Mouse (Mus musculus): ENCODE results near the gene Cldn10.

Gene Cldn10

DNA sequence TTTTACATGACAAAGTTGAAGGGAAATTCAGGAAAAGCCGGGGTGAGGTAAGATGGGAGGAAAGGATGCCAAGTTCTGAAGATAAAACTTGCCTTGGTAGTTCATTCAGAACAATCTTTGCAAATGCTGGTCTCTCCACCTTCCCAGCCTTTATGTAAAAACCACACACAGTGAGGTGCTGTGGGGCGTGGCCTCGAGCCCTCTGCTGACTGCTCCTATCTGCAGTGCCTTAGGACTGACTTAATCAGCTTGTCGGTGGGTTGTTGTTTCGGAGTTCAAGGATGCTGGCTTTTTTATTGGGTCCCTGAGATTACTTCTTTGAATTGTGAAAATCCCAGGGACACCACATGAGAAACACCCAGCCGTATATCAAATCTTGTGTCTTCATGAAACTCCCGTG is 74.5 kb downstream of the Cldn10 start:
- no peak for DNase-seq (ENCODE audit: low read depth, low spot score)

- DNase-seq (ENCODE audit: low read depth, low spot score) = no peak
Measured at GRCm38 (mm10) chr14:118864905-118865304, 77.2 kb downstream of the Cldn10 start.

GRCm38 (mm10) chr14:118866014-118866811 is 78.5 kb downstream of the Cldn10 start:
- DNase-seq (ENCODE audit: low read depth, low spot score) = no peak

DNA sequence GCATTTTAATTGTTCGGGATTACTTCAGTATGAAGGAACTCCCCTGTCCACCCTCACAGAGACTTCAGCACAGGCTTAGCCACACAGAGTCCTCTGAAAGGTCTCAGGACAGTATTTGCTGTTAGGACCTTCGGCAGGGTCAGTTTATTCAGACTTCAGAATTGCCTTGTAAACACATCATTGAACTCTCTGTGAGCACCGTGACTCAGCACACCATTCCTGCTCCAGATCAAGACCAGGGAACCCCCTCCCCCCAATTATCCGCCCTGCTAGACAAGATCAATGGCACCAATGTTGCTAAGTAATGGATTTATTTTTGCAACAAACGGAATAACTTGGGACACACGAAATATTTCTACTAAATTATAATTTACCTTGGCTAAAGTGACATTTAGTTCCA is 79.7 kb downstream of the Cldn10 start:
- DNase-seq (ENCODE audit: low read depth, low spot score) = no peak

- no peak for DNase-seq (ENCODE audit: low read depth, low spot score)
Measured at GRCm38 (mm10) chr14:118868102-118868724, 80.5 kb downstream of the Cldn10 start.

DNA sequence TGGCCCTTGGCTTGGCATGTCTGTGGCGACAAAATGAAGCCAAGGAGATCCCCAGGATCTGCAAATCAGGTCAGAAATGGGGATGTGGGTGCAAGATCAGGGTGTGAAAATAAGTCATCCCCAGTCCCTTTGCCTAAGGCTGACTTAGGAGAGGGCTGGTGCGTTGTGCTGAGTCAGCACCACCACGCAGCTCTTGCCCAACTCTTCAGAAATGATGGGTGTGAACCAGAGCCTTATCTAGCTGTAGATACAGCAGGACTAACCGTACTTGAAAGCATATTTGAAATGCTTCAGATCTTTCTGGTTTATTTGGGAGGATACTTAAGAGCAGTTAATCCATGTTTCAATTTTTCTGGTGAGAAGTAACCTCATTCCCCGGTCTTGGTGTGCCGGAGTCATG is 82.0 kb downstream of the Cldn10 start:
- no peak for DNase-seq (ENCODE audit: low read depth, low spot score)

GRCm38 (mm10) chr14:118874126-118874525 is 86.4 kb downstream of the Cldn10 start:
- no peak for DNase-seq (ENCODE audit: low read depth, low spot score)

GRCm38 (mm10) chr14:118874786-118875415 is 87.2 kb downstream of the Cldn10 start:
- no peak for DNase-seq (ENCODE audit: low read depth, low spot score)

GRCm38 (mm10) chr14:118878346-118878910 is 90.7 kb downstream of the Cldn10 start:
- no peak for DNase-seq (ENCODE audit: low read depth, low spot score)

DNA sequence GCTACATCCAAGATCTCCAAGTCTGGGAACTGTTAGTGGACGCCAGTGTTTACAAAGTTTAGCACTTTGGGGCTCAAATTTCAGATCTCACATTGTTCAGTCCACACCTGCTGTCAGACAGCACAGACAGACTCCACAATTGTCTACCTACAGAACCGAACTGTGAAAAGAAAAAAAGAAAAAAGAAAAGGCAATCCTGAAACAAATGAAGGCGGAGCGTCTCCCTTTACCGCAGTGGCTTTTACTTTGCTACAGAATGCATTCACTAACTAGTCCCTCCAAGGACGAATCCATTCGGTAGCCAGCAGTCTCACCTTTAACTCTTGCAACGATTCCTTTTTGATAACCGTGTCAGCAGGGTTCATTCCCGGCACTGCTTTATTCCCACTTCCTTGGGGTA is 93.0 kb downstream of the Cldn10 start:
- DNase-seq (ENCODE audit: low read depth, low spot score) = no peak

DNA sequence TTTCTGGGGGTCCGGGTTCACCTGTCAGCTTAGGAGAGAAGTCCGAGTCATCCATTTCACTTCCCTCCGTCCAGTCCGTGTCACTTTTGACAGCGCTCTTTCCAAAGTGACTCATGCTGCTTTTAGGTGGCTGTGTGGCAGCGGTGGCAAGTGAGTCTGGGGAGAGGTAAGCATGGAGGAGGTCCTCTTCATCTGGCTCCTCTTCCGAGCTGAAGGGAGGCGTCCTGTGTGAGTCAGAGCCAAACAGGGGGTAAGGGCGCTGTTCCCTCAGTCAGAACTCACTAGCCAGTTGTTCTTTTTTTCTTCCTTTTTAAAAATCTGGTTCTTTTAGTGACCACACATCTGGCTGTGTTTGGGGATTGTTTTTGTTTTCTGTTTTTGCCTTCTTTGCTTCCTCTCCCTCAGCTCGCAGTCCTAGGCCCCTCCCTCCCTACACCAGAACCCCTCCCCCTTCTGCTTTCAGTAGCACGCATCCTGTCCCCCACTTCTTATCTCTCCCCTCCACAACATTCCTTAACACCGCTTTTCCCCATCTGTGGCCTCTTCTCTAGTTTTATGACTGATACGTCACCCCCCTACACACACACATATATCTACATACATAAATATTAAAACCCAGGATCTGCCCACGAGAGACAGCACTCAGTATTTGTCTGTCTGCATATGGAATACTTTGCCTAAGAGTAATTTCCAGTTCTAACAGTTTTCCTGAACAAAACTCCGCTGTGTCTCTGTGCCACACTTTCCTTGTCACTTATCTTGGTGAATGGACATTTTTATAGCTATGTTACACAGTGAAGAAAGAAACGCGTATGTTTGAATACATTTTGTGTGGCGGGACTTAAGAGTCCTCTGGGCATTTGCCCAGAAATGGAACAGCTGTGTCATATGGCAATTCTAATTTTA is 95.9 kb downstream of the Cldn10 start:
- DNase-seq (ENCODE audit: low read depth, low spot score) = no peak

DNA sequence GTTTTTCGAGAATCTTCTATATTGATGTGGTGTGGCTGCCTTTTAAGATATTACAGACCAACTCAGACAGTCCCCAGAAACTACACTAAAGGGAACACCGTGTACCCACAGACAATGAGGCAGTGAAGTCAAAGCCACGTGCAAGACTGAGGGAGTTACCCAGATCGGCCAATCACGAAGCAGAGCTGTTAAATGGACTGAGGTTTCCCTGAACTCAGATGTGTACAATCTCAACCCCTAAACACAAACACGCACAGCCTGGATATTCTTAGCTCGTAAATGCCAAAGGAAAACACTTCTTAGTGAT is 96.5 kb downstream of the Cldn10 start:
- DNase-seq (ENCODE audit: low read depth, low spot score) = no peak

DNA sequence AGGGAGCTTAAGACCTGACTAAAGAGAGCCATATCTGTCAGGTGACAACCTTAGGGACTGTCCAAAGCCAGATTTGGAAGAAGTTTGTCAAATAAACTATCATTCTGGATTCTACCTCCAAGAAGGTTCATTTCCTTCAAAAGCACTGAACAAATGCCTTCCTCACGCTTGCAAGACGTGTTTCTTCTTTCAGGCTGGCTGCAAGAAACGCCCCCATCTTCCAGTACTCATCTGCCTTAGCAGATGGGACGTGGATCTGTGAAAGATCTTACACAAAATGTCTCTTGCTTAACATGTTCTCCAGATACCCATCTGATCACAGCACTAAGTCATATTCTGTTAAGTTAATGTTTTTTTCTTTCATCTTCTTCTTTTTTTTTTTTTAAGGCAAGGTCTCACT is 102.4 kb downstream of the Cldn10 start:
- DNase-seq (ENCODE audit: low read depth, low spot score) = no peak

DNA sequence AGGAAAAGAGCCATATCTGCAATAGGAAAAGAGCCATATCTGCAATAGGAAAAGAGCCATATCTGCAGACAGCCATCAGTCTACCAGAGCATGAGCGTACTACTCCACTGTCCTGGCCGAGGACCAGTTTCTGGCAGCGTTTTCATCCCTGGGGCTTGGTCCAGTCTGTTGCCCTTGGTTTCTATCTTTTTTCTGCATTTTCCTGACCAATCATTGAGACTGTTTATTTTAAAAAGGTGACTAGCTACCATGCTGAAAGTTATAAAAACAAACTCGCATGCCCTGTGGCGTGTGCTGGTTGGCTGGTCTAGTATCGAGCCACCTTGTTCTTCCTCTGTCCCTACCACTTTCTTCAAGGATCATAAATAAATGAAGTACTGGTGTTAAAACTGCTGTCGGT is 107.5 kb downstream of the Cldn10 start:
- no peak for DNase-seq (ENCODE audit: low read depth, low spot score)

GRCm38 (mm10) chr14:118895655-118896054 is 107.9 kb downstream of the Cldn10 start:
- no peak for DNase-seq (ENCODE audit: low read depth, low spot score)

GRCm38 (mm10) chr14:118899940-118900339 is 112.2 kb downstream of the Cldn10 start:
- DNase-seq (ENCODE audit: low read depth, low spot score) = no peak

DNA sequence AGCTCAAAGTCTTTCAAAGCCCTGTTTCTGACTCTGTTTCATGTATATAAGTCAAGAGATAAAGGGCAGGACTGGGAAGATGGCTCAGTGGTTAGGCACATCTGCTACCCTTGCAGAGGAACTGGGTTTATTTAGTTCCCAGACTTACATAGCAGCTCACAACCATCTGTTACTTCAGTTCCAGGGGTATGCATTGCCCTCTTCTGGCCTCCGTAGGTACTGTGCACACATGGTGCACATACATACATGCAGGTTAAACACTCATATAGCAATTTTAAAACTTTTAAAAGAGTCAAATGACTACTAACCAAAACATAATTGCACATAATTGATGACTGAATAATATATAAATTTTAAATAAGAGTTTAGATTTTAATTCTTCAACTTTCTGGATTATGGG is 113.2 kb downstream of the Cldn10 start:
- no peak for DNase-seq (ENCODE audit: low read depth, low spot score)

DNA sequence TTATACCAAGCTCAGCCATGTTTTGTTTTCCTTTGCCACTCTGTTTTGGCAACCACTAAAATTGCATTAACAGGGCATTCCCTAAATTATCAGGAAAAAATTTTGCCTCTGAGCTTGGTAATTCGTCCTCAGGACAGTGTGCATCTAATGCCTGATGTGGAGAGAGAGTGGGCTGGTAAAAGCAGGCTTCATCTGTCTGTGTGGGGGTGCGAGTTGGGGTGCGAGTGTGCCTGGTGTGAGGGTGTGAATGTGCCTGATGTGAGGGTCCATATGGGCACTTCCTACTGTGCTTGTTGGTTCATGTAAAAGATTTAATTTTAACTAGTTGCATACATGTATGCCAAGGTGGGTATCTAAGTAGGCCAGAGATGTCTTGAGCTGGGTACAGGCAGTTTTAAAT is 115.7 kb downstream of the Cldn10 start:
- DNase-seq (ENCODE audit: low read depth, low spot score) = no peak

GRCm38 (mm10) chr14:118903867-118904562 is 116.3 kb downstream of the Cldn10 start:
- no peak for DNase-seq (ENCODE audit: low read depth, low spot score)

DNA sequence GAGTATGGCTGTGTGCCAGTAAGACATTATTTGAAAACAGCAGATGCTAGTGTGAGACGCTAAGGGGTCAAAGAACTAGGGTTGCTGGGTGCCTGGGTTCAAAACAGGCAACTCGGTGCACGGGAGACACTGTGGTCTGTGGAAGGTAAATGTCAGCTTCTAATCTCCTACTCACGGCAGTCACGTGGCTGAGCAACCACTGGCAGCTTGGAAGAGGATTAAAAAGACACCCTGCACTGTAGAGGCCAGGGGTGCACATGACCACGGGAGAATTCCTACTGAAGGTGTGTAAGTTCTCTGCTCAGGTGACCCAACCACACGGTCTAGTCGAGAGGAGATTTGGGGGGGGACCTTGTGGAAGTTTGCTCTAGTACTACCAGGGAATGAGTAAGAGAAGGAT is 119.9 kb downstream of the Cldn10 start:
- DNase-seq (ENCODE audit: low read depth, low spot score) = no peak

GRCm38 (mm10) chr14:118909872-118910271 is 122.2 kb downstream of the Cldn10 start:
- no peak for DNase-seq (ENCODE audit: low read depth, low spot score)

Measured in 3T3-L1 (cell line).